Mouse (Mus musculus) lung, embryonic 14.5 days (tissue): ENCODE data around the gene Zxdc. TPM values are rescaled to one million over a fixed set of nuclear protein-coding genes. Genes with fewer than 3 reads are reported as not detected.

ENCODE experiments used
- ATAC-seq: fragments of 200-750 bp; cut with Nextera tagmentation; 2 replicates; pipeline ENCODE4 v1.8.0; 2017; ENCODE audit warnings: mild to moderate bottlenecking, moderate TSS enrichment, moderate library complexity; ENCODE audit not compliant: insufficient read depth
- DNase-seq: peaks from one replicate; pipeline ENCODE4 v3.0.0-alpha.2; 2015
- H3K27ac ChIP-seq: fragments of 300-500 bp; sonication (generic); 2 replicates; pipeline ENCODE4 v1.5.1; 2014; ENCODE audit warnings: low read depth, mild to moderate bottlenecking, moderate library complexity
- H3K27me3 ChIP-seq: fragments of 300-500 bp; sonication (generic); 2 replicates; pipeline ENCODE4 v1.6.1; 2014; ENCODE audit warnings: low read length, control low read depth; ENCODE audit not compliant: insufficient read depth
- H3K36me3 ChIP-seq: fragments of 300-500 bp; sonication (generic); 2 replicates; pipeline ENCODE4 v1.6.1; 2014; ENCODE audit warnings: control low read depth; ENCODE audit not compliant: insufficient read depth
- H3K4me1 ChIP-seq: fragments of 300-500 bp; sonication (generic); 2 replicates; pipeline ENCODE4 v1.6.1; 2014; ENCODE audit warnings: antibody characterized with exemption, control low read depth; ENCODE audit not compliant: insufficient read depth
- H3K4me2 ChIP-seq: fragments of 300-500 bp; sonication (generic); 2 replicates; pipeline ENCODE4 v1.6.1; 2014; ENCODE audit warnings: mild to moderate bottlenecking
- H3K4me3 ChIP-seq: fragments of 300-500 bp; sonication (generic); 2 replicates; pipeline ENCODE4 v1.5.1; 2014; ENCODE audit warnings: low read depth, low read length
- H3K9ac ChIP-seq: fragments of 300-500 bp; sonication (generic); 2 replicates; pipeline ENCODE4 v1.6.1; 2014
- H3K9me3 ChIP-seq: fragments of 300-500 bp; sonication (generic); 2 replicates; pipeline ENCODE4 v1.6.1; 2016; ENCODE audit warnings: low read depth, low read length, control low read depth
- CTCF ChIP-seq: IDR thresholded peaks from 2 replicates; pipeline ENCODE4 v1.5.1; 2016; ENCODE audit warnings: antibody characterized with exemption, low read depth
- WGBS: fragments of 180-500 bp; shearing (Covaris S2); extraction: QIAGEN DNeasy Blood & Tissue Kit; methylation state at CpG from one replicate; pipeline ENCODE4 v1.1.7; 2014; 5-methylcytosine and 5-hydroxymethylcytosine counted together
- polyA plus RNA-seq: library from polyadenylated mRNA; unstranded; fragments of >200 nt; fragmentation: Nextera tagmentation; extraction: Ambion mirVana; gene quantifications from 2 replicates; pipeline ENCODE4 v1.2.1, GENCODE M21; 2014

The Zxdc gene
- polyA plus RNA-seq, result 10.4 and 11.9 TPM in 2 replicates

- H3K9ac ChIP-seq, result peak within 1 kb of the TSS; percentile 78
- TF ChIP-seq CTCF, result no peak
- ATAC-seq (peak; percentile 98), DNase-seq (peak; percentile 99)
- H3K4me1 ChIP-seq, result peaks cover 5% of the 10 kb centered on the region
- H3K4me3 ChIP-seq, result peak within 1 kb of the TSS; percentile 90
- no peaks in the 10 kb centered on the region for H3K9me3 ChIP-seq
- H3K4me2 ChIP-seq, result peak within 1 kb of the TSS; percentile 96
- no peaks in the 10 kb centered on the region for H3K27me3 ChIP-seq
- H3K36me3 ChIP-seq, result peaks cover 18% of the 10 kb centered on the region
- 4% methylated on average over 40 of the region's 41 CpGs for WGBS
- H3K27ac ChIP-seq, result peak within 1 kb of the TSS; percentile 72
Measured at GRCm38 (mm10) chr6:90368976-90369724, at the start of gene Zxdc. Gene Zxdc (plus strand): TSS chr6:90369492.

- ATAC-seq (no peak), DNase-seq (no peak)
- no peak overlapping the region for H3K27ac ChIP-seq
- H3K4me1 ChIP-seq, result no peaks in the 10 kb centered on the region
- H3K4me3 ChIP-seq, result no peak overlapping the region
- H3K36me3 ChIP-seq, result no peaks in the 10 kb centered on the region
- no peak overlapping the region for H3K9ac ChIP-seq
- WGBS, result 74% methylated on average over 5 of the region's 5 CpGs
- no peaks in the 10 kb centered on the region for H3K27me3 ChIP-seq
- TF ChIP-seq CTCF, result no peak
- H3K4me2 ChIP-seq, result no peak overlapping the region
- no peaks in the 10 kb centered on the region for H3K9me3 ChIP-seq
Measured at GRCm38 (mm10) chr6:90320429-90320828, 48.9 kb upstream of the Zxdc start.

GRCm38 (mm10) chr6:90321811-90322210 is 47.5 kb upstream of the Zxdc start:
- Histone ChIP-seq H3K9ac (no peak overlapping the region), H3K36me3 (no peaks in the 10 kb centered on the region), H3K27ac (no peak overlapping the region), H3K4me2 (no peak overlapping the region), H3K9me3 (no peaks in the 10 kb centered on the region), H3K4me1 (no peaks in the 10 kb centered on the region), H3K27me3 (no peaks in the 10 kb centered on the region), H3K4me3 (no peak overlapping the region)
- ATAC-seq (no peak), DNase-seq (no peak)
- no peak for TF ChIP-seq CTCF
- WGBS, result 40% methylated on average over 4 of the region's 4 CpGs

GRCm38 (mm10) chr6:90324026-90324425 is 45.3 kb upstream of the Zxdc start:
- no peak overlapping the region for H3K9ac ChIP-seq
- H3K4me1 ChIP-seq, result no peaks in the 10 kb centered on the region
- ATAC-seq, result no peak
- no peak for TF ChIP-seq CTCF
- no peak overlapping the region for H3K4me2 ChIP-seq
- 69% methylated on average over 3 of the region's 3 CpGs for WGBS
- H3K9me3 ChIP-seq, result no peaks in the 10 kb centered on the region
- no peak for DNase-seq
- no peak overlapping the region for H3K27ac ChIP-seq
- no peaks in the 10 kb centered on the region for H3K36me3 ChIP-seq
- no peaks in the 10 kb centered on the region for H3K27me3 ChIP-seq
- no peak overlapping the region for H3K4me3 ChIP-seq

- H3K9me3 ChIP-seq, result no peaks in the 10 kb centered on the region
- H3K9ac ChIP-seq, result no peak overlapping the region
- no peak for ATAC-seq
- H3K27ac ChIP-seq, result no peak overlapping the region
- H3K36me3 ChIP-seq, result no peaks in the 10 kb centered on the region
- H3K4me3 ChIP-seq, result no peak overlapping the region
- no peak for DNase-seq
- no peaks in the 10 kb centered on the region for H3K4me1 ChIP-seq
- peak overlapping the region; percentile 50; the same call in 1 of the 2 replicates for H3K4me2 ChIP-seq
- WGBS, result 56% methylated on average over 3 of the region's 3 CpGs
- TF ChIP-seq CTCF, result no peak
- no peaks in the 10 kb centered on the region for H3K27me3 ChIP-seq
Measured at GRCm38 (mm10) chr6:90324463-90324862, 44.8 kb upstream of the Zxdc start.

- H3K4me2 ChIP-seq, result peak within 1 kb of the TSS; percentile 50
- no peaks in the 10 kb centered on the region for H3K9me3 ChIP-seq
- H3K27me3 ChIP-seq, result no peaks in the 10 kb centered on the region
- H3K9ac ChIP-seq, result no peak within 1 kb of the TSS
- WGBS, result 8% methylated on average over 22 of the region's 22 CpGs
- peak within 1 kb of the TSS; percentile 18 for H3K4me3 ChIP-seq
- no peak for TF ChIP-seq CTCF
- peak; percentile 58; the same call in 1 of the 2 replicates for ATAC-seq
- no peaks in the 10 kb centered on the region for H3K36me3 ChIP-seq
- DNase-seq, result peak; percentile 58
- no peaks in the 10 kb centered on the region for H3K4me1 ChIP-seq
- no peak within 1 kb of the TSS for H3K27ac ChIP-seq
Measured at GRCm38 (mm10) chr6:90324991-90325390, 44.3 kb upstream of the Zxdc start, which contains the start of gene Chst13. Gene Chst13 (minus strand): TSS chr6:90325185.

- peak; percentile 51 for TF ChIP-seq CTCF
- no peaks in the 10 kb centered on the region for H3K27me3 ChIP-seq
- no peak overlapping the region for H3K4me2 ChIP-seq
- H3K4me3 ChIP-seq, result no peak overlapping the region
- WGBS, result 19% methylated on average over 6 of the region's 6 CpGs
- H3K27ac ChIP-seq, result no peak overlapping the region
- no peaks in the 10 kb centered on the region for H3K4me1 ChIP-seq
- H3K9ac ChIP-seq, result no peak overlapping the region
- H3K36me3 ChIP-seq, result no peaks in the 10 kb centered on the region
- H3K9me3 ChIP-seq, result no peaks in the 10 kb centered on the region
- ATAC-seq (no peak), DNase-seq (peak; percentile 49)
Measured at GRCm38 (mm10) chr6:90327670-90328069, 41.6 kb upstream of the Zxdc start.
